Mouse (Mus musculus) ZHBTc4 (cell line): ENCODE results near the gene Slc39a11.

ENCODE experiments used
- DNase-seq: peaks from one replicate; pipeline ENCODE4 v3.0.0-alpha.2; 2011; ENCODE audit warnings: low read depth, low spot score

Slc39a11 gene

DNA sequence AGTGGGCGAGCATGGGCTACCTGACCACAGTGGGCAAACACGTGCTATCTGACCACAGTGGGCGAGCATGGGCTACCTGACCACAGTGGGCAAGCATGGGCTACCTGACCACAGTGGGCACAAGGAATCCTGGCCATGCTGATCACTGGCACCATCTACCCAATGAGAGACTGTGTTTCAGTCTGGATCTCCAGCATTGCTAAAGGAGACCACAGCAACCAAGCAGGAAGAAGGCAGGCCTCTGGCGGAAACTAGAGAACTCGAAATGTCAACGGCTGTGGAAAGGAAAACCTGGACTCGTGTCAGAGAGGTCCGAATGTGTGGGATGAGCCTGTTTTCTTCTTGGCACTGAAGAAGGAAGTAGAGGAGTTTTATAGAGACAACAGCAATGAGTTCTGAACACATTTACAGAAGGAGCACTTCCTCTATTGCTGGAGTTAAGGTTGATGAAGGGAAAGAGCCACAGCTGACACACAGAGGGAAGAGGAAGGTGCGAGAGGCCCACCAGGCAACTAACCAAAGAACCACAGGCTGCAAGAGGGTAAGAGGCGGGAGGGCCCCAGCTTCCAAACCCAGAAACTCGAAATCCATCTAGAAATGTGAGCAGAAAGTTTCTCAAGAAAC lies 105.8 kb downstream of the Slc39a11 start:
- no peak for DNase-seq

DNA sequence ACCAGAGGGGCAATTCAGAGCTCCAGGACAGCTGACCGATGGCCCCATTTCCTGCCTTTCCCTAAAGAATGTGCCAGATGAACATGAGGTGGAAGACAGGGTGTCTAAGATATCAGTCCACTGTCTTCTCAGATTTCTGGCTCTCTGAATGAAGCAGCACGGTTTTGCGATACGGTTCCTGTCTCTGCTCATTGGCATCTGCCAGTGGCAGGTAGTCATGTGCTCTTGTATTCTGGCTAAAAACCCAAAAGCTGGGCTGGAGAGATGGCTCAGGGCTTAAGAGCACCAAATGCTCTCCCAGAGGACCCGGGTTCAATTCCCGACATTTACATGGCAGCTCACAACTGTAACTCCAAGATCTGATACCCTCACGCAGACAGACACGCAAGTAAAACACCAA lies 108.8 kb downstream of the Slc39a11 start:
- DNase-seq = no peak

GRCm38 (mm10) chr11:113539502-113540209 lies 110.2 kb downstream of the Slc39a11 start:
- no peak for DNase-seq

DNA sequence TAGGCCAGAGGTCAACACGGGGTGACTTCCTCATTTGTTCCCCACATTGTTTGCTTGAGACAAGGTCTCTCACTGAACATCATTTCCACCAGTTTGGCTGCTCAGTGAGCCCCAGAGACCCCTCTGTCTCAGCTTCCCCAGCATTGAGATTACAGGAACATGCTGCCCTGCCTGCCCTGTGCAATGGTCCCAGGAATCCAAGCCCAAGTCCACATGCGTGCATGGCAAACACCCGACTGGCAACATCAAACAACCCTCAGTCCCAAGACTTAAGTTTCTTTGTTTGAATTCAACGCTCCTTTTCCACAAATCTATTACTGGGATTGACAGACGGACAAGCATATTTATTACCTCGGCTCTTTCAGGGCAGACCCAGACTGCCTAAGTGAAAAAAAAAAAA lies 110.8 kb downstream of the Slc39a11 start:
- no peak for DNase-seq

DNA sequence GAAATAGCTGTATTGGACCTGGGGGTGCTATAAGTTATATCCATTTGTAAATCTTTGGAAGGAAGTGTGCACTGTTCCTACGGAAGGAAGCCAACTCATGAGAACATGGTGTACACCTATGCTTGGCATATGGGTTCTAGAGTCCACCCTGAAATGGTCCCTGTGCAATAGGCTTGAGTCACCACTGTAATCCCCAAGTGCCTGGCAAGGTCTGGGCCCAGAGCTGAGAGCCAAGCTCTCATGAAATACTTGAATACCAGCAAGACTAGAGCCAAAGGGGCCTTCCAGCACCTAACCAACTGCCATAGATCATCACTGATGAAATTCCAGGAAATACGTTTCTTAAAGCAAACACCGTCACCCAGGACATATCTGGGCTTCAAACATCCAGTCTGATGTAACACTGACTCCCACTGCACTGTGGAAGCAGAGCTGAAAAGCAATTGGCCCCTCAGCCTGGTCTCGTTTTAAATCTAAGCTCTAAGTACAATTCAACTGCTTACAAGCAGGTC lies 111.4 kb downstream of the Slc39a11 start:
- DNase-seq = no peak

DNA sequence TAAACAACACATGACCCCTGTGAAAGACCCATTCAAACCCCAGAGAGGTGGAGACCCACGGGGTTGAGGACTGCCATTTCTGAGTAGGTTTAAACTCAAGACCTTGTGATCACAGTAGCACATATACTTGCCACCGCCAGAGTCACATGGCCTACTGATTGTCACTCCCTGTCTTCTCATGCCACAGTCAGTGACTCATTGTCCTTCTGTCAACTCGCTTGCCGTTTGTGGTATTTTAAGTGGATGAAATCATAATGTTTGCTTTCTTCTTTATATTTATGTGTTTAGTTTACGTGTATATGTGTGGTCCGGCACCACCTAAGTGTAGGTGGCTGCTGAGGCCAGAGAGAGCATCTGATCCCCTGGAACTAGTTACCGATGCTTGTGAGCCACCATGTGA lies 112.2 kb downstream of the Slc39a11 start:
- DNase-seq = no peak

DNA sequence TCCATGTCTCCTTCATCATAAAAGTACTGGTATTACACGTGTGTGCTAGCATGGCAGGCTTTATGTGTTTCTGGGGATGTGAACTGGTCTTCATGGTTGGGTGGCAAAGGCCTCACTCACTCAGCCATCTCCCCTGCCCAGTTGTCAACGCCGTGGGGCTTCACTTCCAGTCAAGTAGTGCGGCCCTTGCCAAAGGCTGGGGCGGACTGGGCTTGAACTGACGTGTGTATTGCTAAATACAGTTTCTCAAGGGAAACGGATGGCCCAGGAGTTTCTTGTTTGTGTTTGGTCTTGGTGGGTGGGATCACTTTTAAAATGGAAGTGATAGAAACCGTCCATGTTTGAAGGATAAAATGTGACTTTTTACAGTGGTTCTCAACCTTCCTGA lies 112.7 kb downstream of the Slc39a11 start:
- DNase-seq = no peak

DNA sequence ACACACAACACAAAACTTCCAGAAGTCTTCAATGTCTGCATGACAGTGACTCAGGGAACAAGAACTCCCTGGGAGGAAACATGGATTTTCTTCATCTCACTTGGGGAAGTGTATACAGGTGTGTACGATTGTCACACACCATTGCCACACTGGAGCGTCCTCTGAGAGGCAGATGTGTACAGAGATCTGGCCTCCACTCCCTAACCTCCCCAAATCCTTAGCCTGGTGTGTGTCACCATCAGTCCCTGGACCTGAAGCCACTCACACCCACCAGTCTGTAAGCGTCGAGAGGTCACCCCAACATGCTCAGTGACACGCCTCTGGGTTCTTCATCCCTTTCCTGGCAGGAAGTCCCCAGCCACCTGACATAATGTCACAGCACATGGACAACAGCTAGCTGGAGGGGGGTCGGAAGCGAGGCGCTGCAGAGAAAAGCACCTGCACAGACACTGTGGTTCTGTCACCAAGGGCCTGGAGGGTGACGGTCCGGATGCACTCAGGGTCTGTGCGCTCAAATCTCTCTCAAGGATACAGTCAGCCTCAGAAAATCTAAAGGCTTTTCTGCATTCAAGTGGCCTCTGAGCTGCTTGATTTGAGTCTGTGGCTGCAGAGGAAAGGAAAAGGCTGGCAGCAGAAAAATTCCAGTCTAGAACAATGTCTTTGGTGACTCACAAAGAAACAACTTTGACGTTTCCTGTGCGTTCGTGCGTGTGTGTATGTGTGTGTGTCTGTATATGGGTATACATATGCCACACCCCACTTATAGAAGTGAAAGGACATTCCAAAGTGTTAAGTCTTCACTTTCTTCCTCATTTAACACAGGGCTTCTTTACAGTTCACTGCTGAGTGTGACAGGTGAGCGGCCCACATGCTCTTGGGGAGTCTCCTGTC lies 113.3 kb downstream of the Slc39a11 start:
- no peak for DNase-seq

GRCm38 (mm10) chr11:113534341-113534740 lies 115.5 kb downstream of the Slc39a11 start:
- DNase-seq = no peak

GRCm38 (mm10) chr11:113533931-113534330 lies 115.9 kb downstream of the Slc39a11 start:
- DNase-seq = no peak

GRCm38 (mm10) chr11:113528391-113528790 lies 121.5 kb downstream of the Slc39a11 start:
- DNase-seq = no peak

GRCm38 (mm10) chr11:113525731-113526130 lies 124.1 kb downstream of the Slc39a11 start:
- DNase-seq = no peak

GRCm38 (mm10) chr11:113522726-113523125 lies 127.2 kb downstream of the Slc39a11 start:
- DNase-seq = no peak

GRCm38 (mm10) chr11:113521469-113522190 lies 128.2 kb downstream of the Slc39a11 start:
- DNase-seq = no peak

DNA sequence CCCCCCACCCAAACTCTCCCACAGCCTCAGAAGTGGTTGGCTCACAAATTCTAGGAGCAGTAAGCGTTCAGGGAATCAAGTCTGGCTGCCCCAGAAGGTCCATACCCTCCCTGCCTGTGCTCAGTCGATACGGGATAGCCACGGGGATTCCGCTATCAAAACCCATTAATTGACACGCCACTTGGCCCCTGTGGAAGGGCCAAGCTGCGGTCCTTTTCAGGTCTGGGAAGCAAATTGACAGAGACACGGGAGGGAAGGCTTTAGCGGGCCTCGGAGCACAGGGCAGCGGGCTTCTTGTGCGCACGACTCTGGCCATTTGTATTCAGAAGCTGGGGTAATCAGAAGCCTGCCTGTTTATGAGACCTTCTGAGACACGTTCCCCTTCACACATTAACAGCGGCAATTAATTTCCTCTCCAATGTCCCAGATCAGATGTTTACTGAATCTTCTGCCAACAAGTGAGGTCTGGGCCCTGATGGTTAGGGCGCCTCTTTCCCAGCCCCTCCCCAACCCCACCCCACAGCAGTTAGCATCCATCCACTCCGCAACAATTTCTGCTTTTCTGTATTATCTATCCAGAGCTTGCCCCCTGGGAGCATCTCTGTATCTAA lies 128.9 kb downstream of the Slc39a11 start:
- DNase-seq = no peak

DNA sequence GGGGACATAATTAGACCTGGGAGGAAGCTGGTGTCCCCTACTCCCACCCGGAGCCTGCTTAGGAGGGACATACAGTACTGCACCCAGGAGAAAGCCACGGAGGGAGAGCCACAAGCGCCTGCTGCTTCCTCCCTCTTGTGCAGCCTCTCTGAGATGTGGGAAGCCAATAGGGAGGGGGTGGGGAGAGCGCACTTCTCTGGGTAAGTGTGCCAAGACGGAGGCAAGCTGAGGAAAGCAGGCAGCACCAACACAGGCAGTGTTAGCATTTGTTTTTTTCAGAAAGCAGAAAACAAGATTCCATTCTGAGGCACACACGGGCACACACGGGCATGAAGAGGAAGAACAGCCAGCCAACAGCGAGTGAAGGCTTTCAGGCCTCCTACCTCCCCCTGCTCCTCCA lies 129.5 kb downstream of the Slc39a11 start:
- no peak for DNase-seq

DNA sequence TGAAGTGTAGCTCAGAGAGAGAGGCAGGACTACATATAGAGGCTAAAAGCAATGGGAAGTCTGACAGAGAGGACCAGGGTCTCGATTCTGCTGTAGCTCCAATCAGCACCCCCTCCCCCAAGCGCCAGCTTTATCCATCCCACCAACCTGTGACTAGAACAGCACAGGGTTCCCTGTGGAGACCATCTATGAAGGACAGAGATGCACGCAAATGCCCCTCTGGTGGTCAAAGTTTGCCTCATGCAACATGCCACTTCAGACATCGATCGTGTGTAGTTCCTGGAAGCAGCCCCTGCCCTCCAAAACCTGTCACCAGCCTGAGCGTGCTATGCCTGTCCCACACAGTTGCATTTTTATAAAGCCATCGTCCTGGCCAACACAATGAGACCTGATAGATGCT lies 129.9 kb downstream of the Slc39a11 start:
- DNase-seq = no peak

DNA sequence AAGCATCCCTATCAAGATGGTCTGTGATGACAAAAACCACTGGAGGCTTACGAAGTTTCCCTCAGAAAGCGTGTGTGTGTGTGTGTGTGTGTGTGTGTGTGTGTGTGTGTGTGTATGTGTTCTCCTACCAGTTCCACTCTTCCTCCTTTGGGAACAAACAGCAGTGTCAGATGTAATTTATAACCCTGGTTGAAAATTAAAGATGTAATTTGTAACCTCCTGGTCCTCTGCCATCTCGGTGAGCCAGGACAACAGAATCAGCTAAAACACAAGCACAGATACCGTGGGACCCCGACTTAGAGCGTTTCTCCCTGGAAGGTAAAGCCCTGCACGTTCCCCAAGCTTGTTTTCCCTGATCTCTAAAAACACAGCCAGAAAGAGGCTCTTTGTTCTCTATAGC lies 131.7 kb downstream of the Slc39a11 start:
- no peak for DNase-seq

GRCm38 (mm10) chr11:113516156-113516555 lies 133.7 kb downstream of the Slc39a11 start:
- DNase-seq = no peak

DNA sequence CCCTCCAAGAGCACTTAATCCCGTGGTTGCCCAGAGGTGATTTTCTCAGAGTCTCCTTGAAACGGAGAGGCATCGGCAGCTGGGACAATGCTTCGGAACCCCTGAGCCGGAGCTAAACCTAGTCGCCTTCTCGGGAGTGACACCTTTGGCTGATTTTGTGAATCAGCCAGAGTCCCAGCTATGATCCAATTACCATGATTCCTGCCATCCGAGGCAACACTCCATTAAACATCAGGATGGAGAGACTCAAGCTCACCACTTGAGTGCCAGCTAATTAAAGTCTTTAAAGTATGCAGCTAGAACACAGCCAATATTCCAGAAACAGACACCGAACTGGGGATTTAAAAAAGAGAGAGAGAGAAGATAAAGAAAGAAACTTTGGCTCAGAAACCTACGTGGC lies 136.9 kb downstream of the Slc39a11 start:
- DNase-seq = no peak

GRCm38 (mm10) chr11:113512150-113512549 lies 137.7 kb downstream of the Slc39a11 start:
- DNase-seq = peak; percentile 92
